Mouse (Mus musculus) ES-Bruce4 (cell line): ENCODE results near the gene Foxp1. TPM values are rescaled to one million over a fixed set of nuclear protein-coding genes. Genes with fewer than 3 reads are reported as not detected.

Experiments used
- H3K27ac ChIP-seq: 2 replicates; pipeline ENCODE4 v1.5.1; 2012; ENCODE audit warnings: low read length, inconsistent platforms; ENCODE audit not compliant: insufficient read depth
- H3K27me3 ChIP-seq: 2 replicates; pipeline ENCODE4 v1.6.1; 2012; ENCODE audit warnings: mild to moderate bottlenecking, low read length, inconsistent platforms; ENCODE audit not compliant: control insufficient read depth, poor library complexity, insufficient read depth, severe bottlenecking
- H3K36me3 ChIP-seq: 2 replicates; pipeline ENCODE4 v1.6.1; 2012; ENCODE audit warnings: inconsistent platforms, mild to moderate bottlenecking, low read length, moderate library complexity; ENCODE audit not compliant: control insufficient read depth, poor library complexity, insufficient read depth, severe bottlenecking
- H3K4me1 ChIP-seq: one replicate; pipeline ENCODE4 v1.8.1; 2011; ENCODE audit warnings: low read length; ENCODE audit not compliant: control insufficient read depth, insufficient read depth
- H3K4me3 ChIP-seq: 2 replicates; pipeline ENCODE4 v1.5.1; 2011; ENCODE audit warnings: low read depth, mild to moderate bottlenecking, low read length
- H3K9ac ChIP-seq: 2 replicates; pipeline ENCODE4 v1.6.1; 2012; ENCODE audit warnings: low read depth, mild to moderate bottlenecking, inconsistent platforms; ENCODE audit not compliant: poor library complexity, severe bottlenecking
- H3K9me3 ChIP-seq: replicated peaks from 2 replicates; pipeline ENCODE4 v1.6.1; 2012; ENCODE audit warnings: mild to moderate bottlenecking, low read length, inconsistent platforms; ENCODE audit not compliant: control insufficient read depth, poor library complexity, insufficient read depth, severe bottlenecking
- CTCF ChIP-seq: IDR thresholded peaks from one replicate; pipeline ENCODE4 v1.8.1; 2011; ENCODE audit warnings: low read depth, low read length
- EP300 ChIP-seq: IDR thresholded peaks from 2 replicates; pipeline ENCODE4 v1.6.1; 2011; ENCODE audit warnings: low read depth, low read length; ENCODE audit not compliant: insufficient read depth
- POLR2A ChIP-seq: IDR thresholded peaks from one replicate; pipeline ENCODE4 v1.8.1; 2011; ENCODE audit warnings: low read length; ENCODE audit not compliant: insufficient read depth
- polyA plus RNA-seq: library from polyadenylated mRNA; stranded (reverse); fragments of >200 nt; gene quantifications from 2 replicates; pipeline ENCODE4 v1.2.4, GENCODE M21; 2011; ENCODE audit warnings: low read depth; ENCODE audit not compliant: missing spikeins, insufficient read depth, insufficient read length

The Foxp1 gene
- polyA plus RNA-seq, 1 experiment = 33.5 TPM

DNA sequence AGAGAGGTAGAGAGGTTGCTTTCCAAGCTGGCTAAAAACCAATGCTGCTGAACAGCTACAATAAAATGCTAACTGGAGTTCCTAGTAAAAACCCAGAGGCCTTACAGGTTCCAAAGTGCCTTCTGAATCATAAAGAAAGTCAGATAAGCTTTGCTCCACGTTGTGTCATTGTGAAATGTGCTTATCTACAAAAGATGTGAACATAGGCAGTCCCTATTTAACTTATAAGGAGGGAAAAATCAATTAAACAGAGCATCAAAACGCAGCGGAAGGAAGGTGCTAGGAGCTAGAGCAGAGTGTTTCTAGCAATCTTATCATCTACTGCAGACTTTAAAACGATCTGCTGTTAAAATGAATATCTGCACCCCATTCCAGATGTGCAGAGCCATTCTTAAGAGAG lies 416.5 kb downstream of the Foxp1 start:
- H3K27me3 ChIP-seq = no peaks in the 10 kb centered on the region; the same call in 1 of the 2 replicates
- no peak overlapping the region for H3K27ac ChIP-seq
- no peaks in the 10 kb centered on the region for H3K4me1 ChIP-seq
- no peak overlapping the region for H3K9ac ChIP-seq
- H3K9me3 ChIP-seq = no peaks in the 10 kb centered on the region
- no peaks in the 10 kb centered on the region for H3K36me3 ChIP-seq
- no peak overlapping the region for H3K4me3 ChIP-seq
- TF ChIP-seq CTCF (no peak), EP300 (no peak), POLR2A (no peak)

DNA sequence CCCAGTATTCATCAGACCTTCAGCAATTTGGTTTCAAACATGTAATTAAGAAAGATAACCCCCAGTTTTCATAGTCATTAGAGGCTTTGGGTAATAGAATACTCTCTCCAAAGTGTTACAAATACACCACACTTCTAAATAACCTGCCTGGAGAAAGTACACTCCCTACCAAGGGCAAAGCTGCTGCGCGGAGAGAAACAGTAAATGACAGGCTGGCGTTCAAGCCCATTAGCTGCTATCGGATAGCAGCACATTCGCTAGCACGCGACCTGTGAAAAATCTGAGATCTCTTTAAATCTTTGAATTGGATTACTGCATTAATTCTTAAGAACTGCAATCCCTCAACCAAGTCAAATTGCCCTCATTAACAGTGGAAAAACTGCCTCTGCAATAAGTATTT lies 418.1 kb downstream of the Foxp1 start:
- no peak overlapping the region for H3K9ac ChIP-seq
- no peaks in the 10 kb centered on the region for H3K9me3 ChIP-seq
- H3K36me3 ChIP-seq = no peaks in the 10 kb centered on the region
- no peaks in the 10 kb centered on the region; the same call in 1 of the 2 replicates for H3K27me3 ChIP-seq
- H3K4me3 ChIP-seq = no peak overlapping the region
- H3K27ac ChIP-seq = no peak overlapping the region
- no peaks in the 10 kb centered on the region for H3K4me1 ChIP-seq
- TF ChIP-seq POLR2A (no peak), CTCF (no peak), EP300 (no peak)

GRCm38 (mm10) chr6:99103911-99104310 lies 418.6 kb downstream of the Foxp1 start:
- no peak overlapping the region for H3K4me3 ChIP-seq
- H3K9me3 ChIP-seq = no peaks in the 10 kb centered on the region
- no peaks in the 10 kb centered on the region for H3K36me3 ChIP-seq
- no peaks in the 10 kb centered on the region; the same call in 1 of the 2 replicates for H3K27me3 ChIP-seq
- H3K4me1 ChIP-seq = no peaks in the 10 kb centered on the region
- no peak overlapping the region for H3K9ac ChIP-seq
- no peak overlapping the region for H3K27ac ChIP-seq
- TF ChIP-seq EP300 (no peak), CTCF (no peak), POLR2A (no peak)

DNA sequence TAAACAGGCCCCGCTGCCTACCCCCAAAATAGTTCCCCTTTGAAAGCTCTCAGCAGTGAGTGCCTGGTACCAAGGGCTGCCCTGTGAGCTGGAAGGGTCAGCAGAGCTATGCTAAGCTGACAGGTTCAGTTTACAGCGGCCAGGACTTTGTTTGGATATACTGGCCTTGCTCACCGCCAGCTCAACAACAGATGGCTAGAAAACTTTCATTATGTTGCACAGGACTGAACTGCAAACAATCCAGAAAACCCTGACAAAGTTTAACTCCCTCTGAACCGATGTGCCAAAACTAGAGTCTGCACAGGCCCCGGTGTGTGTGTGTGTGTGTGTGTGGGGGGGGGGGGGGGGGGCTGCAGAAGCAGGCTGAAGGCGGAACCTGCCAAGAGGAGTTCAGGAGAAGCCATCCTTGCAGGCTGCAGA lies 421.0 kb downstream of the Foxp1 start:
- Histone ChIP-seq H3K36me3 (no peaks in the 10 kb centered on the region), H3K27ac (no peak overlapping the region), H3K4me1 (no peaks in the 10 kb centered on the region), H3K9me3 (no peaks in the 10 kb centered on the region), H3K9ac (no peak overlapping the region), H3K27me3 (no peaks in the 10 kb centered on the region; the same call in 1 of the 2 replicates), H3K4me3 (no peak overlapping the region)
- TF ChIP-seq POLR2A (no peak), EP300 (no peak), CTCF (no peak)

DNA sequence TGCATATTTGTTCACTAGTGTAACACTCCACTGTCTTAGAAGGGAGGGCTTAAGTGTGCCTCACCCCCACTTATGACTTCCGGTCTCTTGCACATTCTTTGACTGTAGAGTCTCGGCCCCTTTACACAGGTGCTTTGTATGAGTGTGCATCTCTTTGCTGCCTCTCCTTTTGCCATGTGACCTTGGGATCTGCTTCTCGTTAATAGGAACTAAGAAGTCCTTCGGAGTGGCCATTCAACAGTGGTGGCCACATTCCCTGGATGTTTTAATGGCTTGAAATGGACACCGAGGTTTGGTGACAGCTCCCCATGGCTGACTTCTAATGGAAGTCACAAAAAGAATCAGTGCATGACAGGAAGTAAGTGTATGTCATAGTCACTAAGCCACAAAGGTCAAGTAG lies 422.2 kb downstream of the Foxp1 start:
- no peak overlapping the region for H3K4me3 ChIP-seq
- no peaks in the 10 kb centered on the region for H3K9me3 ChIP-seq
- no peak for TF ChIP-seq CTCF
- no peak for TF ChIP-seq POLR2A
- no peak for TF ChIP-seq EP300
- no peaks in the 10 kb centered on the region for H3K4me1 ChIP-seq
- H3K27ac ChIP-seq = no peak overlapping the region
- no peaks in the 10 kb centered on the region; the same call in 1 of the 2 replicates for H3K27me3 ChIP-seq
- H3K9ac ChIP-seq = no peak overlapping the region
- no peaks in the 10 kb centered on the region for H3K36me3 ChIP-seq

- H3K4me1 ChIP-seq = no peaks in the 10 kb centered on the region
- H3K9me3 ChIP-seq = no peaks in the 10 kb centered on the region
- no peak overlapping the region for H3K4me3 ChIP-seq
- no peak overlapping the region for H3K9ac ChIP-seq
- TF ChIP-seq POLR2A = no peak
- TF ChIP-seq EP300 = no peak
- H3K36me3 ChIP-seq = no peaks in the 10 kb centered on the region
- no peak overlapping the region for H3K27ac ChIP-seq
- H3K27me3 ChIP-seq = no peaks in the 10 kb centered on the region; the same call in 1 of the 2 replicates
These were observed 422.7 kb downstream of the Foxp1 start for GRCm38 (mm10) chr6:99099781-99100180.
